Mouse (Mus musculus) ES-CJ7 (cell line): ENCODE results near the gene Plekhb1.
A peak's percentile ranks its signal among the peaks of the same experiment; 100 is the strongest.

Experiments used
- DNase-seq: peaks from one replicate; pipeline ENCODE4 v3.0.0; 2011; ENCODE audit warnings: low read depth, low spot score

Plekhb1 gene

GRCm38 (mm10) chr7:100658093-100658578, 4.1 kb downstream of the Plekhb1 start:
- peak; percentile 77 for DNase-seq

GRCm38 (mm10) chr7:100656739-100657138, 5.5 kb downstream of the Plekhb1 start:
- DNase-seq = no peak

- DNase-seq = no peak
Observed at GRCm38 (mm10) chr7:100654441-100654840, 7.8 kb downstream of the Plekhb1 start.

GRCm38 (mm10) chr7:100653480-100654266, 8.5 kb downstream of the Plekhb1 start:
- DNase-seq = no peak

- no peak for DNase-seq
Observed at GRCm38 (mm10) chr7:100651011-100651410, 11.2 kb downstream of the Plekhb1 start.

- no peak for DNase-seq
Observed at GRCm38 (mm10) chr7:100650421-100650820, 11.8 kb downstream of the Plekhb1 start.

GRCm38 (mm10) chr7:100649826-100650225, 12.4 kb downstream of the Plekhb1 start:
- no peak for DNase-seq

- DNase-seq = no peak
Observed at GRCm38 (mm10) chr7:100649095-100649494, 13.1 kb downstream of the Plekhb1 start.

GRCm38 (mm10) chr7:100645147-100645546, 17.1 kb downstream of the Plekhb1 start:
- peak; percentile 73 for DNase-seq

GRCm38 (mm10) chr7:100642413-100642812, 19.8 kb downstream of the Plekhb1 start:
- DNase-seq = no peak

GRCm38 (mm10) chr7:100637657-100638056, 24.6 kb downstream of the Plekhb1 start:
- peak; percentile 61 for DNase-seq

- no peak for DNase-seq
Observed at GRCm38 (mm10) chr7:100624538-100624937, 37.7 kb downstream of the Plekhb1 start.

GRCm38 (mm10) chr7:100622277-100622676, 39.9 kb downstream of the Plekhb1 start:
- no peak for DNase-seq

- DNase-seq = no peak
Observed at GRCm38 (mm10) chr7:100616121-100616857, 45.9 kb downstream of the Plekhb1 start.

GRCm38 (mm10) chr7:100608910-100609309, 53.3 kb downstream of the Plekhb1 start:
- DNase-seq = no peak

- peak; percentile 18 for DNase-seq
Observed at GRCm38 (mm10) chr7:100608130-100608741, 54.0 kb downstream of the Plekhb1 start, which contains the start of gene Mrpl48. Mrpl48 (minus strand) TSS chr7:100608301.

GRCm38 (mm10) chr7:100607214-100608129, 54.7 kb downstream of the Plekhb1 start, which contains the start of gene Rab6a:
Rab6a (plus strand) TSS chr7:100607410.
- peak; percentile 99 for DNase-seq

GRCm38 (mm10) chr7:100600211-100600610, 62.0 kb downstream of the Plekhb1 start:
- DNase-seq = no peak

GRCm38 (mm10) chr7:100593349-100593748, 68.9 kb downstream of the Plekhb1 start:
- DNase-seq = no peak
